Mouse (Mus musculus): ENCODE measurements around the gene Il17d.

DNA sequence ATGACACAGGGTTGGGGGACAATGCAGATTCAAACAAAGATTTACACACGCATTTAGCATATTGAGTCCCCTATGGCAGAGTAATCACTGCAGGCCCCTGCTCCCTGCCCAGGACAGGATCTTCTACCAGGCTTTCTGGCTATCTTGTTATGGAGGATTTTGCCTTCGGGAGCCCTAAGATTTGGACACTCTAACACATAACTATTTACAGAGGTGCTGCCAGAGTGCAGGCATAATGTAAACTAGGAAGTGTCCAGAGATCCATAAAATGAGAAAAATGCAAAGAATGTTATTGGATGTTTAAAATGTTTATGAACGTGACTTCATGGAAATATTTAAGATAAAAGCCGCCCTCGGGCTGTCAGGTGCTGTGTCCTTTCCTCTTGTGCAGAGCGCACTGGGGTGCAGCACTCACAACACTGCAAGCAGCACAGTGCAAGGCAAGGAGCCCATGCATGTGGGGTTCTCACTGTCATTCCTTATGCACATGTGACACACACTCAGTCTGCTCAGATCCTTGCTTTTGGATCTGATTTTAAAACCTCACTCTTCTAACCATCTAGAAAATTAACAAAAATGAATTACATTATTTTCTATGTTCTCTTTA, 9.3 kb upstream of the Il17d start:
- TF ChIP-seq POLR2A (IDR thresholded peaks at IDR 0.05; ENCODE audit: control insufficient read depth, low read depth, low read length) (no peak), CTCF (IDR thresholded peaks at IDR 0.05; ENCODE audit: control insufficient read depth, insufficient read depth, insufficient replicate concordance, low read depth, low read length) (no peak)
